In genomic region chr19:44285554-44285953, GRCm38 (mm10) we compare ENCODE assay signal across 20 mouse cellular contexts. TPM values are rescaled to one million over a fixed set of nuclear protein-coding genes. Genes with fewer than 3 reads are reported as not detected.
DNase-seq lines count a peak whose midpoint lies in the region; ATAC-seq and TF ChIP-seq lines count a peak whose summit lies in the region.
"Had no signal": no experiment of that assay in that cellular context is flagged by ENCODE, and none has a peak within 500 bp of the region (broad histone marks: within the 10 kb centered on the region; RNA-seq: fewer than 3 reads in every experiment).

No protein-coding gene starts in this region.

- H3K79me2 ChIP-seq in MEL (ENCODE audit: control insufficient read depth, insufficient read depth, low read length, poor library complexity) = peaks cover 2% of the 10 kb centered on the region; the same call in 1 of the 2 replicates

- no peak for TF ChIP-seq RAD21 in MEL (IDR thresholded peaks at IDR 0.05; ENCODE audit: low read depth, low read length)

- no peak overlapping the region for H3K4me2 ChIP-seq in hindbrain, embryonic 13.5 days
- no peak overlapping the region for H3K4me2 ChIP-seq in hindbrain, embryonic 14.5 days (replicated peaks)
- H3K4me2 ChIP-seq in lung, embryonic 14.5 days = no peak overlapping the region
- no peak overlapping the region for H3K4me2 ChIP-seq in embryonic facial prominence, embryonic 11.5 days (ENCODE audit: low read depth, low read length)

- no peak overlapping the region for H3K9ac ChIP-seq in hindbrain, embryonic 13.5 days
- H3K9ac ChIP-seq in hindbrain, embryonic 14.5 days = no peak overlapping the region
- no peak overlapping the region for H3K9ac ChIP-seq in lung, embryonic 14.5 days
- peak overlapping the region; percentile 85; the same call in 1 of the 2 replicates for H3K9ac ChIP-seq in MEL (ENCODE audit: control insufficient read depth, low read depth, low read length, poor library complexity, severe bottlenecking)
- no peak overlapping the region for H3K9ac ChIP-seq in embryonic facial prominence, embryonic 11.5 days (replicated peaks; ENCODE audit: low read length)

- WGBS in hindbrain, embryonic 13.5 days = 90% methylated on average over 8 of the region's 8 CpGs
- WGBS in hindbrain, embryonic 14.5 days = 90% methylated on average over 8 of the region's 8 CpGs
- WGBS in lung, embryonic 14.5 days = 88% methylated on average over 8 of the region's 8 CpGs
- 98% methylated on average over 8 of the region's 8 CpGs for WGBS in embryonic facial prominence, embryonic 11.5 days

- no peaks in the 10 kb centered on the region for H3K9me3 ChIP-seq in hindbrain, embryonic 13.5 days
- H3K9me3 ChIP-seq in hindbrain, embryonic 14.5 days (ENCODE audit: control insufficient read depth, low read length) = no peaks in the 10 kb centered on the region
- no peaks in the 10 kb centered on the region for H3K9me3 ChIP-seq in lung, embryonic 14.5 days (ENCODE audit: low read depth, low read length)
- H3K9me3 ChIP-seq in MEL (replicated peaks; ENCODE audit: insufficient read depth, low read length) = no peaks in the 10 kb centered on the region
- H3K9me3 ChIP-seq in embryonic facial prominence, embryonic 11.5 days (replicated peaks; ENCODE audit: control insufficient read depth, low read length) = no peaks in the 10 kb centered on the region
- H3K9me3 ChIP-seq: midbrain, embryonic 12.5 days; stomach, embryonic 15.5 days had no signal

- TF ChIP-seq EP300 in MEL (IDR thresholded peaks at IDR 0.05; ENCODE audit: low read depth in 1 of 2, low read length in 2 of 2) = no peak; a peak in 1 of 4 replicates

- no peak for TF ChIP-seq POLR2A in MEL (IDR thresholded peaks at IDR 0.05; ENCODE audit: control insufficient read depth in 1 of 2, insufficient read depth in 1 of 2, low read depth in 1 of 2, low read length in 2 of 2, poor library complexity in 1 of 2)

- 0 out of 2 replicates have a peak overlapping the region, but pooled peaks have one; percentile 3 for H3K27ac ChIP-seq in hindbrain, embryonic 13.5 days
- no peak overlapping the region for H3K27ac ChIP-seq in hindbrain, embryonic 14.5 days
- peak overlapping the region; percentile 98; the same call in 1 of the 2 replicates for H3K27ac ChIP-seq in lung, embryonic 14.5 days (ENCODE audit: low read depth)
- peak overlapping the region; percentile 97 for H3K27ac ChIP-seq in MEL (ENCODE audit: control insufficient read depth, low read depth, low read length)
- 0 out of 2 replicates have a peak overlapping the region, but pooled peaks have one; percentile 92 for H3K27ac ChIP-seq in embryonic facial prominence, embryonic 11.5 days (replicated peaks; ENCODE audit: low read depth, low read length)

- peaks cover 34% of the 10 kb centered on the region for H3K4me1 ChIP-seq in hindbrain, embryonic 13.5 days (replicated peaks)
- H3K4me1 ChIP-seq in hindbrain, embryonic 14.5 days (replicated peaks; ENCODE audit: control insufficient read depth, insufficient read depth, low read length) = peaks cover 30% of the 10 kb centered on the region
- H3K4me1 ChIP-seq in lung, embryonic 14.5 days (ENCODE audit: insufficient read depth) = peaks cover 52% of the 10 kb centered on the region
- peaks cover 44 to 72% of the 10 kb centered on the region in 2 experiments for H3K4me1 ChIP-seq in MEL (ENCODE audit: control insufficient read depth in 1 of 2, insufficient read depth in 2 of 2, low read length in 2 of 2)
- H3K4me1 ChIP-seq in embryonic facial prominence, embryonic 11.5 days (ENCODE audit: control insufficient read depth, insufficient read depth, low read length) = peaks cover 7% of the 10 kb centered on the region

- H3K36me3 ChIP-seq in hindbrain, embryonic 13.5 days = no peaks in the 10 kb centered on the region
- no peaks in the 10 kb centered on the region for H3K36me3 ChIP-seq in hindbrain, embryonic 14.5 days (replicated peaks; ENCODE audit: control insufficient read depth, insufficient read depth)
- no peaks in the 10 kb centered on the region for H3K36me3 ChIP-seq in lung, embryonic 14.5 days (ENCODE audit: insufficient read depth)
- H3K36me3 ChIP-seq in MEL (ENCODE audit: control insufficient read depth in 1 of 2, insufficient read depth in 2 of 2, low read length in 2 of 2) = peaks cover 0 to 61% of the 10 kb centered on the region in 2 experiments; a peak in 2 of 4 replicates
- H3K36me3 ChIP-seq in embryonic facial prominence, embryonic 11.5 days (replicated peaks; ENCODE audit: control insufficient read depth, insufficient read depth, low read depth, low read length) = no peaks in the 10 kb centered on the region
- H3K36me3 ChIP-seq: midbrain, embryonic 12.5 days; stomach, embryonic 15.5 days had no signal

- H3K4me3 ChIP-seq in hindbrain, embryonic 13.5 days = no peak overlapping the region
- H3K4me3 ChIP-seq in hindbrain, embryonic 14.5 days (replicated peaks; ENCODE audit: low read length) = no peak overlapping the region
- no peak overlapping the region for H3K4me3 ChIP-seq in lung, embryonic 14.5 days (ENCODE audit: low read depth, low read length)
- H3K4me3 ChIP-seq in MEL (ENCODE audit: control insufficient read depth in 1 of 2, insufficient read depth in 1 of 2, low read depth in 2 of 2, low read length in 2 of 2) = no peak overlapping the region
- no peak overlapping the region for H3K4me3 ChIP-seq in embryonic facial prominence, embryonic 11.5 days (ENCODE audit: low read depth, low read length)

- no peaks in the 10 kb centered on the region for H3K27me3 ChIP-seq in hindbrain, embryonic 13.5 days
- no peaks in the 10 kb centered on the region for H3K27me3 ChIP-seq in hindbrain, embryonic 14.5 days (ENCODE audit: control insufficient read depth, insufficient read depth, low read length)
- no peaks in the 10 kb centered on the region for H3K27me3 ChIP-seq in lung, embryonic 14.5 days (ENCODE audit: insufficient read depth, low read length)
- H3K27me3 ChIP-seq in MEL (ENCODE audit: control insufficient read depth in 1 of 2, insufficient read depth in 2 of 2, low read length in 2 of 2) = no peaks in the 10 kb centered on the region
- H3K27me3 ChIP-seq in embryonic facial prominence, embryonic 11.5 days (ENCODE audit: control insufficient read depth, insufficient read depth, low read length) = no peaks in the 10 kb centered on the region
- H3K27me3 ChIP-seq: CH12.LX; midbrain, embryonic 12.5 days; stomach, embryonic 15.5 days had no signal

- no peak for TF ChIP-seq CTCF in lung, embryonic 14.5 days (IDR thresholded peaks at IDR 0.05; ENCODE audit: low read depth)
- no peak for TF ChIP-seq CTCF in MEL (IDR thresholded peaks at IDR 0.05 in 2 of 3, conservative IDR thresholded peaks at IDR 0.05 in 1 of 3; ENCODE audit: control insufficient read depth in 1 of 3, insufficient read depth in 1 of 3, low read depth in 2 of 3, low read length in 3 of 3, poor library complexity in 1 of 3, severe bottlenecking in 1 of 3)

- DNase-seq in hindbrain, embryonic 14.5 days (ENCODE audit: low spot score) = no peak
- no peak for DNase-seq in lung, embryonic 14.5 days
- no peak for DNase-seq in lung, postnatal 4 days
- DNase-seq in MEL (ENCODE audit: low read depth, low spot score) = peak; percentile 68
- no peak for DNase-seq in embryonic facial prominence, embryonic 11.5 days (ENCODE audit: low spot score)
- no peak for DNase-seq in c-Kit-positive CD71-positive TER-119-positive erythroid progenitor cells, embryonic 14.5 days (ENCODE audit: low spot score)
- DNase-seq: adrenal gland, postnatal 10 days; B cell, adult 2 months; cerebellum, adult 8-10 months; gastrocnemius, adult 2 months; kidney, adult 11 months; kidney, postnatal 14 days; thymus, adult 18-20 months; thymus, postnatal 36 days had no signal

- no peak for ATAC-seq in hindbrain, embryonic 13.5 days (ENCODE audit: low FRiP score)
- no peak for ATAC-seq in hindbrain, embryonic 14.5 days (ENCODE audit: low FRiP score)
- ATAC-seq in lung, embryonic 14.5 days (ENCODE audit: insufficient read depth) = no peak
- ATAC-seq in embryonic facial prominence, embryonic 11.5 days (replicated peaks; ENCODE audit: insufficient number of reproducible peaks, low FRiP score, low TSS enrichment, low read depth) = no peak

TF ChIP-seq in MEL, 35 proteins besides CTCF, POLR2A, EP300 and RAD21 (continues in another document):
- no peak for TF ChIP-seq MAFK (IDR thresholded peaks at IDR 0.05; ENCODE audit: borderline replicate concordance, low read depth, low read length)
- TF ChIP-seq CHD2 (IDR thresholded peaks at IDR 0.05; ENCODE audit: low read length) = no peak
- no peak for TF ChIP-seq E2F4 (IDR thresholded peaks at IDR 0.05; ENCODE audit: borderline replicate concordance, low read depth, low read length)
- peak; percentile 70 for TF ChIP-seq ETS1 (IDR thresholded peaks at IDR 0.05; ENCODE audit: low read depth, low read length)
- TF ChIP-seq TCF12 (IDR thresholded peaks at IDR 0.05; ENCODE audit: low read depth, low read length) = 0 out of 2 replicates have a peak, but pooled peaks have one; percentile 3
- no peak for TF ChIP-seq KAT2A (conservative IDR thresholded peaks at IDR 0.05; ENCODE audit: low read depth, low read length)
- no peak; the same call in 1 of the 2 replicates for TF ChIP-seq SIN3A (IDR thresholded peaks at IDR 0.05; ENCODE audit: low read length)
- no peak for TF ChIP-seq GABPA (IDR thresholded peaks at IDR 0.05; ENCODE audit: low read depth, low read length)
- TF ChIP-seq GATA1 (IDR thresholded peaks at IDR 0.05; ENCODE audit: low read depth, low read length) = peak; percentile 55
- 0 out of 2 replicates have a peak, but pooled peaks have one; percentile 21 for TF ChIP-seq TBP (IDR thresholded peaks at IDR 0.05; ENCODE audit: low read depth, low read length)

RNA-seq across cellular contexts. Expression of gene Scd2, which starts 7.9 kb away (rescaled TPM):
- 246 and 249 TPM in 2 replicates for polyA plus RNA-seq in hindbrain, embryonic 13.5 days (2015; fragmentation: Nextera tagmentation; extraction: Ambion mirVana)
- polyA plus RNA-seq in hindbrain, embryonic 14.5 days (2014; fragmentation: Nextera tagmentation; extraction: Ambion mirVana) = 323 and 381 TPM in 2 replicates
- polyA plus RNA-seq in lung, embryonic 14.5 days (2014; fragmentation: Nextera tagmentation; extraction: Ambion mirVana) = 248 and 257 TPM in 2 replicates
- 392 and 554 TPM in 2 replicates for total RNA-seq in MEL (2012; rRNA removed)
- polyA plus RNA-seq in MEL (2012; ENCODE audit: insufficient read depth in 1 of 2, insufficient read length in 2 of 2, low read depth in 1 of 2, low replicate concordance in 2 of 2, missing spikeins in 1 of 2) = 100 to 1,000 TPM in 1 of 2 experiments, 10 to 100 TPM in 1; 47.4 to 593 TPM
- polyA plus RNA-seq in embryonic facial prominence, embryonic 11.5 days (2014; fragmentation: Nextera tagmentation; extraction: Ambion mirVana) = 298 and 305 TPM in 2 replicates

RNA-seq across cellular contexts. Expression of gene Scd4, which starts 47.3 kb away (rescaled TPM):
- 0.09 and 0.19 TPM in 2 replicates for polyA plus RNA-seq in hindbrain, embryonic 13.5 days (2015; fragmentation: Nextera tagmentation; extraction: Ambion mirVana)
- polyA plus RNA-seq in hindbrain, embryonic 14.5 days (2014; fragmentation: Nextera tagmentation; extraction: Ambion mirVana) = 0.25 and 0.30 TPM in 2 replicates
- 0.15 TPM in 1 of 2 replicates, not detected in the other for polyA plus RNA-seq in lung, embryonic 14.5 days (2014; fragmentation: Nextera tagmentation; extraction: Ambion mirVana)
- total RNA-seq in MEL (2012; rRNA removed) = 0.16 and 0.31 TPM in 2 replicates
- polyA plus RNA-seq in MEL (2012; ENCODE audit: insufficient read depth in 1 of 2, insufficient read length in 2 of 2, low read depth in 1 of 2, low replicate concordance in 2 of 2, missing spikeins in 1 of 2) = under 1 TPM in 1 of 2 experiments, not detected in 1; 0.36 TPM
- polyA plus RNA-seq in embryonic facial prominence, embryonic 11.5 days (2014; fragmentation: Nextera tagmentation; extraction: Ambion mirVana) = not detected in 2 replicates
- total RNA-seq: CH12.LX; monocyte, adult 5-6 weeks had no signal
- polyA plus RNA-seq: limb, embryonic 11.5 days had no signal
